Mouse (Mus musculus): ENCODE results near the gene Rapgef4.

DNA sequence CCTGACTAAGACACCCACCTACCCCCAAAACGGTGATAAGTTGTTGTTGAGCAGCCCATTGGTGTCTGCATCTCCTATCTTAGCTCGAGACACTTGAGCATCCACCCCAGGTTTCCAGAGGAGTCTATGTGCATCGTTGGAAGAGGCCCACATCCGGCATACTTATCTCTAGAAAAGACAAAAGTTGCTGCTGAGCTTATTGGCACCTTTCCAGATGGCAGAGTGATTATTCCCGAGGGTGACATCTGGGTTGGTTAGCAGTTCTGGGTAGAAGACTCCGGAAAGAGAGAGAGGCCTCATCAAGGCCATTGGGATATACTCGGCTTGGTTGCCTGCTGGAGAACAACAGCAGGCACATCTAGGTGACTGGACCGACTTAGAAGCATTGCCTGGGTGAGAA, 123.6 kb downstream of the Rapgef4 start:
- no peak for TF ChIP-seq CTCF (IDR thresholded peaks at IDR 0.05; ENCODE audit: control insufficient read depth, insufficient read depth, insufficient read length)
- TF ChIP-seq USF1 (IDR thresholded peaks at IDR 0.05; ENCODE audit: low read depth) = no peak
- TF ChIP-seq MYOD1 (IDR thresholded peaks at IDR 0.05; ENCODE audit: control insufficient read depth, insufficient read length, low read depth) = no peak
